Mouse (Mus musculus) embryonic facial prominence, embryonic 11.5 days (tissue): ENCODE results near the gene Lcn2. TPM values are rescaled to one million over a fixed set of nuclear protein-coding genes. Genes with fewer than 3 reads are reported as not detected.

Source experiments
- ATAC-seq: fragments of 200-750 bp; cut with Nextera tagmentation; replicated peaks from 2 replicates; pipeline ENCODE4 v1.8.0; 2017; ENCODE audit warnings: low read depth; ENCODE audit not compliant: insufficient number of reproducible peaks, low FRiP score, low TSS enrichment
- DNase-seq: peaks from one replicate; pipeline ENCODE4 v3.0.0-alpha.2; 2015; ENCODE audit warnings: low spot score
- H3K27ac ChIP-seq: fragments of 300-500 bp; sonication (generic); replicated peaks from 2 replicates; pipeline ENCODE4 v1.5.1; 2014; ENCODE audit warnings: mild to moderate bottlenecking, low read depth, low read length, control low read depth
- H3K27me3 ChIP-seq: fragments of 300-500 bp; sonication (generic); 2 replicates; pipeline ENCODE4 v1.6.1; 2014; ENCODE audit warnings: mild to moderate bottlenecking, low read length, moderate library complexity, mixed read lengths; ENCODE audit not compliant: control insufficient read depth, insufficient read depth
- H3K36me3 ChIP-seq: fragments of 300-500 bp; sonication (generic); replicated peaks from 2 replicates; pipeline ENCODE4 v1.6.1; 2014; ENCODE audit warnings: low read depth, mild to moderate bottlenecking, low read length, moderate library complexity, mixed read lengths; ENCODE audit not compliant: control insufficient read depth, insufficient read depth
- H3K4me1 ChIP-seq: fragments of 300-500 bp; sonication (generic); 2 replicates; pipeline ENCODE4 v1.6.1; 2014; ENCODE audit warnings: low read length, mixed read lengths; ENCODE audit not compliant: control insufficient read depth, insufficient read depth
- H3K4me2 ChIP-seq: fragments of 300-500 bp; sonication (generic); 2 replicates; pipeline ENCODE4 v1.6.1; 2014; ENCODE audit warnings: low read depth, mild to moderate bottlenecking, control low read depth, low read length, moderate library complexity
- H3K4me3 ChIP-seq: fragments of 300-500 bp; sonication (generic); 2 replicates; pipeline ENCODE4 v1.5.1; 2014; ENCODE audit warnings: low read depth, low read length, control low read depth
- H3K9ac ChIP-seq: fragments of 300-500 bp; sonication (generic); replicated peaks from 2 replicates; pipeline ENCODE4 v1.6.1; 2014; ENCODE audit warnings: mild to moderate bottlenecking, control low read depth, low read length
- H3K9me3 ChIP-seq: fragments of 300-500 bp; sonication (generic); replicated peaks from 2 replicates; pipeline ENCODE4 v1.6.1; 2016; ENCODE audit warnings: mild to moderate bottlenecking, low read length, inconsistent platforms, mixed read lengths; ENCODE audit not compliant: control insufficient read depth
- WGBS: fragments of 180-500 bp; shearing (Covaris S2); extraction: QIAGEN DNeasy Blood & Tissue Kit; methylation state at CpG from one replicate; pipeline ENCODE4 v1.1.7; 2014; 5-methylcytosine and 5-hydroxymethylcytosine counted together
- polyA plus RNA-seq: library from polyadenylated mRNA; unstranded; fragments of >200 nt; fragmentation: Nextera tagmentation; extraction: Ambion mirVana; gene quantifications from 2 replicates; pipeline ENCODE4 v1.2.1, GENCODE M21; 2014

Gene Lcn2
- polyA plus RNA-seq, 1 experiment from 2014 or later, result 1.2 TPM

DNA sequence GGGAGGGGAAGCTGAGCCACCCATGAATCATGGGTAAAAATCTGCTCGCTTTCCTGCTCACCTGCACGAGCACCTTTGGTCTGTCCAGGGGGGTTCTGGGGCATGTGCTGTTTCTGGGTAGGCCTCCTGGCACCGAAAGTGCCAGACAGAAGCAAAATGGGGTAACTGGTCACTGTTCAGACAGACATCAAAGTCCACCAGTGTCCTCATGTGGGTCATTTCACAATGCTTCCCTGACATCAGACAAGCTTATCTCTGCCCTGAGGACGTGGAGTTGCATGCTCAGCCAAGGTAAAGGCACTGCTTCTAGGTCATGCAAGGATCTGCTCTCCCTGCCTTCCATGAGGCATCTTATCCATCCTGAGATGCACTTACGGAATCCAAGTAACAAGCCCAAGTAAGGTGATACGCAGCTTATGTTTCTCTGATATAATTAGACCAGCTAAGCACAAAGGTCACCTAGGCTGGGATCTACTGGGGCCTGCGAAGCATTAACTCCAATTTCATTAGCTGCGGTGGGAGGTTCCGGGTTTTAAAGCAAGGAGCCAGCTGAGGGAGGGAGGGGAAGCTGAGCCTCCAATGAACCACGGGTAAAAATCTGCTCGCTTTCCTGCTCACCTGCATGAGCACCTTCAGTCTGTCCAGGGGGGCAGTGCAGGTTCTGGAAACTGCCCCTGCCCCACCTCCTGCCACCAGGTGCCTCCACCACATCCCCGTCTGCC lies 30.5 kb upstream of the Lcn2 start:
- Histone ChIP-seq H3K9me3 (no peaks in the 10 kb centered on the region), H3K27ac (no peak overlapping the region), H3K36me3 (peaks cover 6% of the 10 kb centered on the region; the same call in 1 of the 2 replicates), H3K27me3 (no peaks in the 10 kb centered on the region), H3K4me1 (no peaks in the 10 kb centered on the region), H3K4me3 (no peak overlapping the region), H3K4me2 (no peak overlapping the region), H3K9ac (no peak overlapping the region; the same call in 1 of the 2 replicates)
- ATAC-seq, result no peak
- DNase-seq, result peak; percentile 46
- 66% methylated on average over 12 of the region's 12 CpGs for WGBS

GRCm38 (mm10) chr2:32417486-32417885 lies 29.4 kb upstream of the Lcn2 start:
- H3K9ac ChIP-seq, result no peak overlapping the region
- H3K4me1 ChIP-seq, result no peaks in the 10 kb centered on the region
- H3K4me3 ChIP-seq, result no peak overlapping the region
- no peak overlapping the region for H3K4me2 ChIP-seq
- no peaks in the 10 kb centered on the region for H3K9me3 ChIP-seq
- 87% methylated on average over 8 of the region's 8 CpGs for WGBS
- H3K27ac ChIP-seq, result no peak overlapping the region
- ATAC-seq, result no peak
- peaks cover 6% of the 10 kb centered on the region; the same call in 1 of the 2 replicates for H3K36me3 ChIP-seq
- H3K27me3 ChIP-seq, result no peaks in the 10 kb centered on the region
- DNase-seq, result no peak

- Histone ChIP-seq H3K36me3 (peaks cover 6% of the 10 kb centered on the region; the same call in 1 of the 2 replicates), H3K27ac (no peak overlapping the region), H3K9ac (no peak overlapping the region), H3K4me2 (no peak overlapping the region), H3K4me3 (no peak overlapping the region), H3K27me3 (no peaks in the 10 kb centered on the region), H3K9me3 (no peaks in the 10 kb centered on the region), H3K4me1 (no peaks in the 10 kb centered on the region)
- no peak for DNase-seq
- no peak for ATAC-seq
- WGBS, result 66% methylated on average over 2 of the region's 2 CpGs
Observed at GRCm38 (mm10) chr2:32416556-32416955, 28.5 kb upstream of the Lcn2 start.

- Histone ChIP-seq H3K36me3 (peaks cover 6% of the 10 kb centered on the region; the same call in 1 of the 2 replicates), H3K27me3 (no peaks in the 10 kb centered on the region), H3K4me2 (no peak overlapping the region), H3K27ac (no peak overlapping the region), H3K9ac (no peak overlapping the region), H3K4me1 (no peaks in the 10 kb centered on the region), H3K4me3 (no peak overlapping the region), H3K9me3 (no peaks in the 10 kb centered on the region)
- 94% methylated on average over 12 of the region's 12 CpGs for WGBS
- ATAC-seq (no peak), DNase-seq (no peak)
Observed at GRCm38 (mm10) chr2:32415801-32416200, 27.7 kb upstream of the Lcn2 start.

GRCm38 (mm10) chr2:32413936-32414335 lies 25.9 kb upstream of the Lcn2 start:
- Histone ChIP-seq H3K27ac (no peak overlapping the region), H3K27me3 (no peaks in the 10 kb centered on the region), H3K4me1 (0 out of 2 replicates have a peak, but pooled peaks cover 1% of the 10 kb centered on the region), H3K9me3 (no peaks in the 10 kb centered on the region), H3K36me3 (peaks cover 3% of the 10 kb centered on the region; the same call in 1 of the 2 replicates), H3K4me3 (no peak overlapping the region), H3K9ac (no peak overlapping the region), H3K4me2 (no peak overlapping the region)
- ATAC-seq, result no peak
- no peak for DNase-seq
- 56% methylated on average over 5 of the region's 5 CpGs for whole genome bisulfite sequencing

DNA sequence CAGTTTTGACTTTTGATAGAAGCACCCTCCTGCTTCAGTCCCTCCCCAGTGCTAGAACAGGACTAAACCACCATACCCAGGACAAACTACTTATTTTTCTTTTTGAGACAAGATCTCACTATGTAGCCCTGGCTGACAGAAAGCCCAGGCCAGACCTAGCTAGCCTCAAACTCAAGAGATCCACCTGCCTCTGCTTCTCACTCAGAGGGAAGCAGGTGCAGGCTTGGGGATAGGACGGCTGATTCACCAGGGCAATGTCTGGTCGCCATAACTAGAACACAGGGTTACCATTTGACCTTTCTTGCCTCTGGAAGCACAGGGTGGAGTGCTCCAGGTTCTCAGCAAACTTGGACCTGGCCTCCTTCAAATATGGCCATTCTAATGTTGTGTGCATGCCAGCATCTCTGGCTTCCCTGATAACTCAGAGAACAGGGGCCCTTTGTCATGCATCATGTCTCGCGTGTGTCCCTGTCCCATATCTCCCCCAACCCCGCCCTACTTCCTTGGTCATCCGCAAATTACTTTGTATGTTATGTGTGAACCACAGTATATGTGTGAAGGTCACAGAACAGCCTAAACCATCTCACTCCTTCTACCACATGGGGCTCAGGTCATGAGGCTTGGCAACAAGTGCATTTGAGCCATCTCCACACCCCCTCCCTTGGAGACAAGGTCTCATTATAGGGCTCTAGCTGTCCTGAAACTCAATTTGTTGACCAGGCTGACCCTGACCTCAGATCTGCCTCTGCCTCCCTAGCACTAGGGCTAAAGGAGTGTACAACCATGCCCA lies 24.9 kb upstream of the Lcn2 start:
- Histone ChIP-seq H3K4me1 (peaks cover 3% of the 10 kb centered on the region; the same call in 1 of the 2 replicates), H3K27ac (no peak overlapping the region), H3K36me3 (peaks cover 3% of the 10 kb centered on the region; the same call in 1 of the 2 replicates), H3K27me3 (no peaks in the 10 kb centered on the region), H3K4me3 (no peak overlapping the region), H3K9me3 (no peaks in the 10 kb centered on the region), H3K9ac (no peak overlapping the region), H3K4me2 (no peak overlapping the region)
- ATAC-seq (no peak), DNase-seq (no peak)
- WGBS, result 90% methylated on average over 6 of the region's 6 CpGs

GRCm38 (mm10) chr2:32411407-32411806 lies 23.4 kb upstream of the Lcn2 start:
- Histone ChIP-seq H3K4me1 (peaks cover 3% of the 10 kb centered on the region; the same call in 1 of the 2 replicates), H3K36me3 (peaks cover 3% of the 10 kb centered on the region; the same call in 1 of the 2 replicates), H3K27me3 (no peaks in the 10 kb centered on the region), H3K9me3 (no peaks in the 10 kb centered on the region), H3K4me3 (no peak overlapping the region), H3K27ac (no peak overlapping the region), H3K9ac (no peak overlapping the region), H3K4me2 (no peak overlapping the region)
- DNase-seq, result no peak
- WGBS, result 83% methylated on average over 7 of the region's 7 CpGs
- no peak for ATAC-seq
